Mouse (Mus musculus) frontal cortex, adult (tissue): ENCODE measurements around the gene Pacs2.

Experiments used
- ATAC-seq: cut with Nextera tagmentation; 2 replicates; pipeline ENCODE4 v1.9.2; 2017; ENCODE audit warnings: mild to moderate bottlenecking, moderate library complexity, mixed read lengths; ENCODE audit not compliant: low TSS enrichment

Gene Pacs2

GRCm38 (mm10) chr12:113088026-113088425 is 73.7 kb downstream of the Pacs2 start:
- no peak for ATAC-seq

GRCm38 (mm10) chr12:113089107-113089506 is 74.8 kb downstream of the Pacs2 start:
- ATAC-seq: no peak

DNA sequence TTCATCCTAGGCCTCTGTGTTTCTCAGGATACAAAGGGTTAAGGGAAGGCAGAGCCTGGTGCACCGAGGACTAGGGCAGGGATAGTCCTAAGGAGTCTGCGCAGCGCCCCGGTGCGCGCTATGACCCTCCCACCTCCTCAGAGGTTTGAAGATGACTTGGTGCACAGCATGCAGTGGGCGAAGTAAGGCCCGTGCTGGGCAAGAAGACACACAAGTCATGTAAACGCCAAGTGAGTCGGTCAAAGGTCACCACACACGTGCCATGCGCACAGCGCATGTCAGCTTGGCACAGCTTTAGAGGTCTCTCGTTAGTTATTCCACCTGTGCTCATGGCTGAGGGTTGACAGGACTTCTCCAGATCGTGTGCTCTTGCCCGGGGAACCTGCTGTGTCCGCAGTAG is 75.7 kb downstream of the Pacs2 start:
- ATAC-seq: no peak

GRCm38 (mm10) chr12:113097040-113097439 is 82.7 kb downstream of the Pacs2 start:
- no peak for ATAC-seq

DNA sequence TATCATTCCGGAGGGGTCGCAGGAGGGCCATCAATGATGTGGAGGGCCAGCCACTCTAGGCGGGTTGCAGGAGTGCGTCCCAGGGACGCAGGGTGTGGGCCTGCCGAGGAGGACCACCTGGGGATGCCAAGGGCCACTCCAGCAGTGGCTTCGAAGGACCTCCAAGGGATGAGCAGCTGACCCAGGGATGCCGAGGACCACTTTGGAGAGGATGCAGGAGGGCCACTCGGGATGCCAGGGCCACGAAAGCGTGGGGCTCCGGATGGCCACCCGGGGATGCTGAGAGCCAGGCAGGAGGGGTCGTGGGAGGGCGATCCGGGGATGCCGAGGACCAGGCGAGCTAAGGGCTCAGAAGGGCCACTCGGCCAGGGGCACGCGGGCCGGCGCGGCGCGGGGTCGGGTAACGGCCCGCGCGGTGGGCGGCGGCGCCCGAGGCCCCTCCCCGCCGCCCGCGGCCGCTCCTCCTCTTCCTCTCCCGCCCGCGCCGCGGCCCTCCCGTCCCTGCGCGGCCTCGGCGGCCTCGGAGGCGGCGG is 83.5 kb downstream of the Pacs2 start, which contains the start of gene Mta1:
TSS of gene Mta1 (plus strand) at position 530 of the 533 bp plus-strand sequence.
- peak; percentile 51; the same call in 1 of the 2 replicates for ATAC-seq

DNA sequence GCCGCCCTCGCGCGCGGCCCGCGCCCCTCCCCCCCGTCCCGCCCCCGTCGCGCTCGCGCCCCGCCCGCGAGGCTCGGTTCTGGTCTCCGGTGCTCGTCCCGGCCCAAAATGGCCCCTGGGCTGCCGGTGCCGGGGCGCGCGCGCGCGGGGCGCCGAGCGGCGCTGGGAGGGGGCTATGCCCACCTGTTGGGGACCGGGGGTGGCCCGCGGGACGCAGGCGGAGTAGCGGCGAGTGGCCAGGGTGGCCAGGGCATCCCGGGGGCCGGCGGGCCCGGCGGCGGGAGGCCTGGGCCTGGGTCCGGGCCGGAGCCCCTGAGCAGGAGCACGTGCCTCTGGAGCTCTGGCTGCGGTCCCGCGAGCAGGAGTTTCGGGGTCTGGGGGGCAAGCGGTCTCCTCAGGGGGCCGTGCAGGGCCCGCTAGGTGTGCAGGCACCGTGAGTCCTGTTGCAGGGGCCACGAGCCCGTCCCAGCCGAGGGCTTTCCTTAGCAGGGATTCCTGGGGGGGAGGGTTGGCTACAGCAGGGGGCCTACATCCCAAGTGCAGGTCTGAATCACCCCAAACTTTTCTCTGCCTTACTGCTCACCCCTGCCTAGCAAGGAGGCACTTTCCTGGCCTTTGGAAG is 84.3 kb downstream of the Pacs2 start:
- no peak for ATAC-seq

GRCm38 (mm10) chr12:113099470-113100237 is 85.3 kb downstream of the Pacs2 start:
- ATAC-seq: no peak

- ATAC-seq: no peak
These were observed 86.3 kb downstream of the Pacs2 start for GRCm38 (mm10) chr12:113100448-113101076.

GRCm38 (mm10) chr12:113101251-113101960 is 87.1 kb downstream of the Pacs2 start:
- no peak for ATAC-seq

DNA sequence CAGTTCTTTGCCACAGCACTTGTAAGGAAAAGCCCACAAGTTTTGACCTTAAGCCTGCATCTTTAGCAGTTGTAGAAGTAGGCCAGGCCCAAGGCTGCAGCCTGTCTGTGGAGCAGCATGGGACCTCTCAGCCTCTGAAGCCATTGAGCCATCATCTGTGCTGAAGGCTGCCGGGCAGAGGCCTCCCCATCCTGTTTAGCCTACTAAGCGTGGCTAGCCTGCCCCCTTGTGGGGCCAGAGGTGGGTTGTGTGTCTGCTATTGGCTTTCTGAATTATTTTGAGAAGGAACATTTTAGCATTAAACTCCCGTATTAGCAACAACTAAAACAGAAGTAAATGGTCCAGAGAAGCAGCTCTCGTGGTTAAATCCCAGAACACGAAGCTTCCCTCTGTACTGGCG is 88.2 kb downstream of the Pacs2 start:
- ATAC-seq: peak; percentile 55; the same call in 1 of the 2 replicates

DNA sequence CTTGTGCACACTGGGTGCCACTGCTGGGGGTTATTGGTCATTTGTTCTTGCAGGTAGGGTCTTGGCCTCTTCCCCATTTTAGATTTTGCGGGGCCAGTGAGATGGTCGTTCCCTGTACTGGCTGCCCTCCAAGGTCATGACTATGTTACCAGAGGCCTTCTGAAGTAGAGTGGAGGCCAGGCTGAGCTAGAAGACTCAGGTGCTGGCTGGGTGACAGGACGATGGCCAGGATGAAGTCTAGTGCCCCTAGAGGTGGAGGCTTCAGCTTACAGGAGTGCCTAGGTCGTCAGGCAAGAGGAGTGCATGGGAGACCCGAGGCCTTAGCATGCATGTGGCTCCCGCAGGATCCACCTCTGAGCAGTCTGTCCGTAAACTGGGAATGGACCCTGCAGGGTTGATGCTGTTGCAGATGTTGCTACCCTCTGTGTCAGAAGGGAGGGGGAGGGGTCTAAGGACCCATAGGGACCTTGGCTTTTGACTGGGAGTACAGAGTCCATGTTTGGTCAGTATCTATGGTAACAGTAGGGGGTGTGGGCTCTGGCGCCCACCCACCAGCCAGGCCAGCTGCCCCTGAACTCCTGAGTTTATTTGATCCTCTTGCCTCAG is 89.6 kb downstream of the Pacs2 start:
- ATAC-seq: no peak

DNA sequence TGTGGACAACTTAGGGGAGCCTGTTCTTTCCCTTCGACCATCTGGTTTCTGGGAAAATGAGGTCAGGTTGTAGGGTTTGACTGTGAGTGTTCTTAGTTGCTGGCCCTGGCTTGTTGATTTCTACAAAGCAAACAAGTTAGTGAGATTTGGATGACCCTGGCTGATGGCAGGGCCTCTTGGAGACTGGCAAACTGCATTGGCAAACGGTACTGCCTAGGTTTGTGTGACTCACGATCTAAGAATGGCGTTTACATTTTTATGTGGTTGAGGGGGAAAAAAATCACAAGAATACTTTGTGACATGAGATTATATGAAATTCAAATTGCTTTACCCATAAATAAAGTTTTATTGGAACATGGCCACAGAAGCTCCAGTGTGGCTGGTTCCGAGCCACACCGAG is 92.1 kb downstream of the Pacs2 start:
- peak; percentile 33 for ATAC-seq

DNA sequence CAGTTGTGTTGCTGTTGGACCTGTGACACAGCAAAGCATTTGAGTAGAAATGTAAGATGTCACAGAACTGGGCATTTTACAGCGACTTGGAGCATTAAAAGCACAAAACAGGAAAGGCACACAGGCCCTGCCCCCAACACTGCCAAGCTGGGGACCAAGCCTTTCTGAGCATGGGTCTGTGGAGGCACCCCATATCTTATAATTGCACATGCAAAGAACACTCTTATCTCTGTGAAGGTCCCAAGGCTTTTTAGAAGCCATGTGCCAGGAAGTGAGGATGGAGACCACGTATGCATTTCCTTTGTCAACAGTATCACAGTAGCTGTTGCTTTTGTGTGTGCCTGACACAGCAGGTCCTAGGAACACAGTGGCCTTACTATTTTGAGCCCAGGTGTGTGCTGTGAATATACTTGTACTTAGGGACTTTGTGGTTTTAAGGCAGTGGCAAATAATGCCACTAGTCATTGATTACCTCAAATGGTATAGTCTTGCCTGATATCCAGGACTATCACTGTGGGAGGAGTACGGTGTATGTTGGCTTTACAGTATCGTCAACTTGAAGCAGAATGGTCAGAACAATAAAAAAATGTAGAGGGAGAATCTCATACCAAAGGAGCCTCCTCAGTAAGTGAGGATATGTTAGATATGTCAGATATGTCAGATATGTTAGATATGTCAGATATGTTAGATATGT is 93.3 kb downstream of the Pacs2 start:
- no peak for ATAC-seq

- ATAC-seq: no peak
These were observed 94.4 kb downstream of the Pacs2 start for GRCm38 (mm10) chr12:113108528-113109283.

DNA sequence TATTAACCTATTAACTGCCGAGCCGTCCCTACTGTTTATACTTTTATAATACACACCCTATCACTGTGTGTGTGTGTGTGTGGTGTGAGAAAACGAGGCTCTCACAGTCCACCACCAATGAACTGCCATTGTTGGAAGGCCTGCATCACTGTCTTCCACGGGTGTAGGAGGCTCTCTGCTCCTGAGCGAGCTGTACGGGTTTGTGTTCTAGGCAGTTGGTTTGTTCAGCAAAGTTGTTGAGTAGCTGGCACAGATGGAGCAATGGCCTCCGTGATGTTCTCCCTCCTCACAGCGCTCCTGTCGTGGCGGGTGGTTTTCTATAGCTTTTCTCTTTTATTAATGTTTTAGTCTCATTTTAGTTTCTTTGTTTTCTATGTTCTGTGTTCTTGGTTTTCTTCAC is 95.5 kb downstream of the Pacs2 start:
- peak; percentile 51; the same call in 1 of the 2 replicates for ATAC-seq

DNA sequence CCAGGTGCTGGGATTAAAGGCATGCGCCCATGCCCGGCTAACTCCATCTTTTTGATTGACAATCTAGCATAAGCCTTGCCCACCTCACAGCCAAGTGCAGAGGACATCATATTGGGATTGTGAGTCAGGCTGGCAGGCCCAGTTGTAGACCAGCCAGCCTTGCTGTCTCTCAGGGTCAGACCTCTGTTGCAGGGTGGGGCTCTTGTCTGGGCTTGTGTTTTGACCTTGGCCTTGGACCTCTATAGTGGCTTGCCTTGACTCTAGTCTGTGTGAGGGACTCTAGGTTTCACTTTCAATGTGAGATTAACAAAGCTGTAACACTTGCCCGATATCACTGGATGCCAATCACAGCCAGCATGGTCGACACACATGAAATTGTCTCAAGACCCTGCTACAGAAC is 99.8 kb downstream of the Pacs2 start:
- ATAC-seq: no peak

DNA sequence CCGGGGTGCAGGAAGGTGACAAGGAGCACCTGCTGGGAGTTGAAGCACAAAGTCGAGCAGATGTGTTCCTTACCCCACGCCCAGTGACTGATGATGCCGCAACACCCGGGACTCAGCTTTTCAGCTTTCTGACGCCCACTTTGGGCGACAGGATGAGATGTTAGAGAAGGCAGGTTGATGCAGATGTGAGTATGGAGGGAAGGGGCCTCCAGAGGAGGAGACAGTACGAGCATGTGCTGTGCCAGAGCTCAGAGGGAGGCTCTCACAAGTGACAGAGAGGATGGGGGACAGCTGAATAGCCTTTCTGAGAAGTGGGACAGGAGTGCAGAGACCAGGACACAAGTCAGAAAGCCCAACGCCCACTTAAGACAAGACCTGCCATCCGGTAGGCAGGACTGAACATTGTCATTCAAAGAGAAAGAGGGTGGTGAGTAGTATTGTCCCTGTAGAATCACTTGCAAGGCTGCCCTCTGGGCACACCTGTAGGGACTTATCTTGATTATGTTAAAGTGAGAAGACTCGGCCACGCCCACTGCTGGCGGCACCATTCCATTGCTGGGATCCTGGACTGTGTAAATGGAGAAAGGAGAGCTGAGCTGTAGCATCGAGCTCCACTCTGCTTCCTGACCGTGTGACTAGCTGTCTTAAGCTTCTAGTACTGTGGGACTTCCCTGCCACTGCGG is 100.7 kb downstream of the Pacs2 start:
- ATAC-seq: no peak

GRCm38 (mm10) chr12:113119516-113120410 is 105.5 kb downstream of the Pacs2 start:
- ATAC-seq: peak; percentile 81
